Mouse (Mus musculus): ENCODE results near the gene Mfsd13b.
"Not testable (repeated sequence)": the region's sequence is repeated elsewhere in the genome, so short reads cannot be mapped to it uniquely, and the experiment has no call there.

Gene Mfsd13b

DNA sequence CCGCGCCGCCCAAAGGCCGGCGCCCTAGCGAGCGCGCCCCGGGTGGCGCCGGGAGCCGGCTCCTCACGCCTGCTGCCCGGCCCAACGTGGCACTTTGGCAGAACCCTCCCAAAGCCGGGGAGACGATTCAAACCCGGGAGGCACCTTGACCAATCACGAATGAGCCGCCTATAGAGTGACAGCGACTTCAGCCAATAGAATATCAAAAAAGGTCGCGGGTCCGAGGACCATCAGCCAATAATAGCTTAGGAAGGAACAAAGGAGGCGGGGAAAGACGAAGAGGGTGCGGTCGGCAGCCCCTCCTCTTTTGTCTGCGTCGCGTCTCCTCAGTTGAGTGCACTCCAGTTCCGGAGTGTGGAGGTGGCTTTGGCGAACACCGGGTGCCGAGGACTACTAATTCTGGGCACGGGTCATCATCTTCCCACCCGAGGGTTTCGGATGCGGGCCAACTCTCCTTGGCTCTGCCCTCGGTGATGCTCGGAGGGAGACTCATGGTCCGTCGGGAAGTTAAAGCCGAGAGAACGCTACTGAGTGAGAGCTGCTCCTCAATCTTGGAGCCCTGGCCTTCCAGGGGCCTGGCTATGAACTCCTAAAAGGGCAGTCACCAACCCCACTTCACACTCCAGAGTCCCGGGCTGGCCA is at the start of gene Mfsd13b, which contains the start of gene Cdr2:
Gene Mfsd13b, plus strand, starts transcription at position 310 of the 642 bp plus-strand sequence.
Gene Cdr2, minus strand, starts transcription at position 113 of the 642 bp plus-strand sequence.
- DNase-seq (ENCODE audit: low spot score in 2 of 2), result peak; percentile 87 to 95

DNA sequence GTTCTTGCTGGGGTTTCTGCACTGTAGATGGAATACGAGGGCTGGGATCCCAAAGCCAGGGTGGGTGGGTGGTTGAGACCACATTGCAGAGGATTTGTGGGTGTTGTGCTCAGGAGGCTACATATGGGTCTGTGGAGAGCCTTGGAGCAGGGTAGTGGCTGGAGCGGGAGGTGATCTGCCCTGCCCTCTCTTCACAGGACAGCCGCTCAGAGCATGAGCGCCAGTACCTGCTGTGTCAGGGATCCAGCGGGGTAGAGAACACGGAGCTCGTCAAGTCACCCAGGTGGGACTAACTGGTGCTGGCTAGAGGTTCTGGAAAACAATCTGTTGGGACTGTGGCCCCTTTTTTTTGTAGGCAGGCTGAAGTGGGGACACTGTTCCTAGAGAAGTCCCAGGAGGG is 49.2 kb upstream of the Mfsd13b start:
- DNase-seq (ENCODE audit: low spot score in 2 of 2), result no peak

DNA sequence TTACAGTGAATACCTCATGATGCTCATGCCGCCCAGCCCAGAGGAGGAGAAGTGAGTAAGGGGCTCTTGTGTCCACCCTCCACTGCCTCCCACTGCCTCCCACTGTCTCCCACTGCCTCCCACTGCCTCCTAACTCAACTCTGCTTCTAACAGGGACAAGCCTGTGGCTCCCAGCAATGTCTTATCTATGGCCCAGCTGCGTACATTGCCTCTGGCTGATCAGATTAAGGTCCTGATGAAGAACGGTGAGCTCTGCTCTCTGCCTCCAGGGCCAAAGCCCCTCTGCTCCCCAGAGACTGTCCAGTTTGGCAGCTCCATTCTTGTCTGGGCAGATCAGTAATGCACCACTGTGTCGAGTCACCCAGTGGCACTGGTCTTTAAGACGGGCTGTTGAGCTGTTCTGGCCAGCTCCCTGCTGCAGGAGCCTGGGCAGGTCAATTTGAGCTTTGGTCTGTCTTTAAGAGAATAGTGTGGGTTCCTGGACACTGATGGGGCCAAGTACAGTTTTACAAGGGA is 48.6 kb upstream of the Mfsd13b start:
- no peak for DNase-seq (ENCODE audit: low spot score in 2 of 2)

DNA sequence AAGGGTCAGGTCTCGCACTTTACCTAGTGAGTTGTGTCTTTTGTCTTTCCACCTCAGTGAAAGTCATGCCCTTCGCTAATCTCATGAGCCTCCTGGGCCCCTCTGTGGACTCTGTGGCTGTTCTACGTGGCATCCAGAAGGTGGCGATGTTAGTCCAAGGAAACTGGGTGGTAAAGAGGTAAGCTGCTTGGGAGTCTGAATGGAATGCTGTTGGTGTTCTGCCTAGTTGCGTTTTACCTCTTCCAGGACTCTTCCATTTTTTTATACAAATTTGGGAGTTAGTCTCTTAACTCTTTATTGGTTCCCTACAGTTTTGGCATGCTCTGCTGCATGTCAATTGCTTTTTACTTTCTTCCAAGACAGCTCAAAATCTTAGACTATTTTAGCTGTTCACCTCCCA is 47.6 kb upstream of the Mfsd13b start:
- DNase-seq (ENCODE audit: low spot score in 2 of 2), result peak in 1 of 2 experiments; percentile 40

DNA sequence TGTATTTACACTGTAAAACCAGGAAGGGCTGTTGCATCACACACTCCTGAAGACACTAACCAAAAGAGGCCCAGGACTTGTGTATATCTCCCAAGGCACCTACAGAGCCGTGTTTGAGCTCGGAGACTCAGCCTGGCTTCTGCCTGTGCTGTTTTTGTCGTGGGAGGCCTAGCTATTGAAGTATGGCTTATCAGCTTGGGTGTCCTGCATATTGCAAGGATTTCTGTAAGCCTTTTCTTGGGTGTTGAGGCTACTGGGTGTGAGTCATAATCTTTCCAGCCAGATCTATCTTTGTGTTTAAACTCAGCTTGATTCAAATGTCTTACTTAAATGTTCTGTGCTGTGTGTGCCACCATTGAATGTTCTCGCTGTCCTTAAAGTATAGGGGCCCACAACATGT is 45.8 kb upstream of the Mfsd13b start:
- no peak for DNase-seq (ENCODE audit: low spot score in 2 of 2)

DNA sequence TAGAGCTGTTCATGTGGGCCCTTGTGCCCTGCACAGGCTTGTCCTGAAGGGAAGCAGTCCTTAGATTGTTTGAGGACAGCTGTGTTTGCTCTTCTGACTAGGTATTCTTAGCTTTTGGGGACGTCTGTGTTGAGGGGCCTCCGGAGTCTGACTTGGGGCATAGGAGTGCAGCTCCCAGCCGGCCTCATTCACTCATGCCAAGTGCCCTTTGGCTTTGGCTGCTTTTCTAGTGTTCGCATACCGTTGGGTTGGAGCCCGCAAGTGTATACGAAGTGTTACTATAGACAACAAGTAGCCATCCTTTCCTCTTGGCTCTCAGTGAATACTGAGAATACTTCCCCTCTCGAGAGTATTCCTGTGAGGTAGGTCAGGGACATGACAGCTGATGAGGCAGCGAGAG is 44.1 kb upstream of the Mfsd13b start:
- no peak for DNase-seq (ENCODE audit: low spot score in 2 of 2)

DNA sequence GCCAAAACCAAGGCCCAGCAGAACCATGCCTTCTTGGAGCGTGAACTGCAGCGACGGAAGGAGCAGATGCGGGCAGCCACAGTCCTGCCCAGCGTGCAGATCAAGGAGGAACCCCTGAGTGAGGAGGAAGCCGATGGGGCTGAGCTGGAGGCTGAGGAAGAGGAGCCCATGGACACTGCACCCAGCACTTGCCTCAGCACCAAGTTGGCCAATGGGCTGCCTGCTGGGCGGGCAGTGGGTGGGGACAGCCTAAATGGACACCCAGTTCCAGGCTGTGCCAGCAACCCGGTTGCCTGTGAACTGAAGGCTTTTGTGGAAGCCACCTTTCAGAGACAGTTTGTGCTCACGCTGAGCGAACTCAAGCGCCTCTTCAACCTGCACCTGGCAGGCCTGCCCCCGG is 42.0 kb upstream of the Mfsd13b start:
- no peak for DNase-seq (ENCODE audit: low spot score in 2 of 2)

DNA sequence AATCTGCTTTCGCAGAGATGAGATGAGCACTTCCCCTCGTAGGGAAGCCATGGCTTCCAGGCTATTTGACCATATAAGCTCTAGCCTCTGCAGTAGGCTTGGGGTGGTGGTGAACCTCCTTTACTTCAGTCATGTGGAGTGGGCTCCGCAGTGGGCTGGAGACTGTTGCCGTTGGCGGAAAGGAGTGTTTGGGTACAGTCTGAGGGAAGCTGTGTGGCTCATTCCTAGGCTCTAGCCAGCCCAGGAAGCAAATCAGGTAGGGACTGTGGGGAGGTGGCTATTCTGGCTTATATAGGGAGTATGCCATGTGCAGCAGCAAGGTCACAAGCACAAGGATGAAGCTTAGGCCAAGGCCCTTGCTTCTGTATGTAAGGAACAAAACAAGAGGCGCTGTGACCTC is 41.1 kb upstream of the Mfsd13b start:
- DNase-seq (ENCODE audit: low spot score in 2 of 2), result no peak

DNA sequence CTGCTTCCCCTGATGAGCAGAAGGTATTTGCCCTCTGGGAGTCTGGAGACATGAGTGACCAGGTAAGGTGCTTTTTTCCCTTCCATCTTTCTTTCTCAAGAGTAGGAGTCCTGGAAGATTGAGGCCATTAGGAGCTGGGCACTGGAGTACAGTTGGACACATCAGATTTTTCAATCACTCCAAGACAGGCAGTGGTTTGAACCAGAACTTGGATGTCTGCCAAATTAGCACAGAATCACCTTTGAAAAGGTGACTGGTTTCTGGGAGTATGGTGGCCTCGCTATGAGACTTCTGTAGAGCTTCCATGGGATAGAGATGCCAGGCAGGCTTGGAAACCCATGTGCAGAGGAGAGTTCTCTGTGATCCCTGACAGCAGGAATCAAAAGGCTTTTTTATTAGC is 39.8 kb upstream of the Mfsd13b start:
- DNase-seq (ENCODE audit: low spot score in 2 of 2), result no peak

DNA sequence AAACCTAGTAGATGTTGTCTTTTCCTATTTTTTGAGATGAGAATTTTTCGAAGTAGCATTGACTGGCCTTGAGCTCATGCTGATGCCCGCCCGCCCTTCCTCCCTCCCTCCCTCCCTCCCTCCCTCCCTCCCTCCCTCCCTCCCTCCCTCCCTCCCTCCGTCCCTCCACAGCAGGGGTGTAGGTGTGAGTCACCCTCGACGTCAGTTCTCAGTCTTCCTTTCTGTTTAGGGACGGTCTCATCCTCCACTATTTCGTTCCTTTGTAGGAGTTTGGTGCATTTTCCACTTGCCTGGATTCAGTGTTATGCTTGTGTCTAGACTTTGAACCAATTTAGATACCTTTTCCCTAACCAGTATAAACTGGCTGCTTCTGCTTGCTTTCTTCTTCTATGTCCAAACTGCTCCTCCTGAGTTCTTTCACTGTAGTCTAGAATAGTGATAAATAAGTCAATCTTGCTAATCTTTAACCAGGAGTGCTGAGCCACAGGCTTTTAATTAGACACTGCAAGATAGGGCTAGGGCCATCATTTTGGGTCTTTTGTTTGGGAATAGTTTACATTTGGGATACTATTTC is 38.3 kb upstream of the Mfsd13b start:
- DNase-seq (ENCODE audit: low spot score in 2 of 2), result no peak

DNA sequence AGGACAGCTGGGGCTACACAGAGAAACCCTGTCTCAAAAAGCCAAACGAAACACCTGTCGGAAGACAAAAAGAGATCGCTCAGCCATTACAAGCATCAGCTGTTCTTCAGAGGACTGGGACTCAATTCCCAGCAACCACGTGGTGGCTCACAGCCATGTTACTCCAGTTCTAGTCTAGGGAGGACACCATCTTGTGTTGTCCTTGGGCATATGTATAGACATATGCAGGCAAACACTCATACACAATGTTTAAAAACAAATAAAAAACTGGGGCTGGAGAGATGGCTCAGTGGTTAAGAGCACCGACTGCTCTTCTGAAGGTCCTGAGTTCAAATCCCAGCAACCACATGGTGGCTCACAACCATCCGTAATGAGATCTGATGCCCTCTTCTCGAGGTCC is 28.7 kb upstream of the Mfsd13b start:
- not testable (repeated sequence) for DNase-seq (ENCODE audit: low spot score in 2 of 2)

DNA sequence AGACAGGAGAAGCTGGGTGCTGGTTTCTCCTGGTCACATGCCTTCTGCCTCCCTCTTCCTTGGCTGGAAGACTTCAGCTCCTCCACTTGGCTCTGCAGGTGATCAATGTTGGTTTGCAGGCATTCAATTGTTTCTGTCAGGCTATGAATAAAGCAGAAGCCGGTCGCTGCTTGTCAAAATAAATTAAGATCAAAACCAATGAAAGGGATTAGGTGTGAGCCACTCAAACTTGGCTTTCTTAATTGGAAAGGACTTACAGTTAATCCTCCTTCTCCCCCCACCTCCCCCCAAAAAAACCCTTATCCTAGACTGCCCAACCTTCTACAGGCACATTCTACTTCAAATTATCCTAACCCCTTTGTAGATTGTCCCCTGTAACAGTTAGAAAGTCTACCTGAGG is 22.2 kb upstream of the Mfsd13b start:
- no peak for DNase-seq (ENCODE audit: low spot score in 2 of 2)

DNA sequence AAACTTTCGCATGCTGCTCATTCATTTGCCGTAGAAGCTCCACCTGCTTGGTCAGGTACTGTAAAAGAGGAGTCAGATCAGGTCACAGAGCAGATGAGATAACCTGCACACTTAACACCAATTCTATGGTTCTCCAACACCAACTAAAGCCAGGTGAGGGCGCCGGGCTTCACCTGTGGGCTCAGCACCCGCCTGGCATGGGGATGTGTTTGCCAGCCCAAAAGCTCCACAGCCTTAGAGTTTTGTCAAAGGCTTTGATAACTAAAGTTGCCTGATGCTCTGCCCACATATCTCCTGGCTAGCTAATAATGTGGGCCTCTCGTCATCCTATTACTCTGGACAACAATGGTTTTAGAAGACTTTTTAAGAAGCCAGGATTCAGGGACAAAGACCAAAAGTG is 21.7 kb upstream of the Mfsd13b start:
- no peak for DNase-seq (ENCODE audit: low spot score in 2 of 2)

DNA sequence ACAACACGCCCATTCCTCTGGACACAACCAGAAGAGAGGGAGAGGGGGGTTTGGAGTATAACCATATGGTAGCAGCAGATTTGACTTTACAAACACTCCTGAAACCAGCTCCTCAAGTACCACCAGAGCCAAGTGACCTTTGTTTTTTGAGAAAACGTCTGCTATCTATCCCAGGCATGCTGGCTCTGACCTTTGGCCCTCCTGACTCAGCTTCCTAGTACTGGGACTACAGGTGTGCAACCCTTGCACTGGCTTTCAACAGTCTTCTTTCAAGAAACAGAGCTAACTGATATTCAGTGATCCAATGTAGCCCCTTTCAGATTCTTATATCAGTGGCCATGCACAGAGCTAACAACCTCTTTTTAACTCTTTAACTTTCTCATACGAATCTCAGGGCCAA is 20.4 kb upstream of the Mfsd13b start:
- no peak for DNase-seq (ENCODE audit: low spot score in 2 of 2)

DNA sequence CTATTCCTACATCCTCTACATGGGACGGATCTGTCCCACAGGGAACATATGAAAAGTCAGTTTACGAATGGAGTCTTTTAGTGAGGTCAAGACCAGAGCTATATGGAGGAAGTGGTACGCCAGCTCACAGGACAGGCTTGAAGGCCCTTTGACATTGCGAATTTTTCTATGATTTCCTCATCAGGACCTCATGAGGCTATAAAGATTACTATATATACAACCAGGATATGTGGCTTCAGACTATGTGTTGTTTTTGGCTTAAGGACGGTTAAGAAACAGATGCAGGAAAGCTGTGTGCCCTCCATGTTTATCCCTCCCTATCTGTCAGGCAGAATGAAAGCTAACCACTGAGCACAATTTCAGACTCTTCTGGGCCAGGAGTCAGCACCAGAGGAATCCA is 19.2 kb upstream of the Mfsd13b start:
- no peak for DNase-seq (ENCODE audit: low spot score in 2 of 2)

DNA sequence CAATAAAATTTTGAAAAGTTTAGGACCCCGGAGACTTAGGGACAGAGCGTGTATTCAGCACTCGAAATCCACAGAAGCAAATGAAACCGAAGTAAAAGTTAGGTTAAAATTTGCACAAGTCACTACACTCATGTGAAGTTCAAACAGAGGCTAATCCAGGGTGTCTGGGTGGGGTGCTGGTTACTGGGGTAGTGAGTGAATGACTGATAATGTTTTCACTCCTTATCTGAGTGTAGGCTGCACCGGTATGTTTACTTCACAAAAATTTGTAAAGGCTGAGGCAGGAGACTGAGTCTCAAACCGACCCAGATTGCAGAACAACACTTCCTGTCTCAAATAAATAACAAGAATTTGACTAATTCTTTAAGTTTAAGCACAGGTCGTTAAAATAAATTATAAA is 13.1 kb upstream of the Mfsd13b start:
- DNase-seq (ENCODE audit: low spot score in 2 of 2), result no peak

DNA sequence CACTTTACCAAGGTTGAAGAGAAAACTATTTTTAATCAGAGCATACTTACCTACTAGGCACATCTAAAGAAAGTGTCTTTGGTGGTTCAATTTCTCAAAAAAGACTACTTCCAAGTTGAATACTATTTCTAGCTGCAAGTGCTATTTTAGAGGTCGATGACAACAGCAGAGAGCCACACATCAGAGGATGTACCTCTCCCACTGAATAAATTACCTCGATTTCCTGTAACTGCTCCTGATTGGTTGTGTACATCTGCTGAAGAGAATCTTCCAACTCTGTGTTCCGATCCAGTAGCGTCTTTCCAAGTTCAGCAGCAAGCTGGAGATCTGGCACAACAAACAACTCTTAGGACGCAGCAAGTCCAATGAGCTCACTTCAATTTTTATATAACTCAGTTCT is 12.2 kb upstream of the Mfsd13b start:
- DNase-seq (ENCODE audit: low spot score in 2 of 2), result no peak

DNA sequence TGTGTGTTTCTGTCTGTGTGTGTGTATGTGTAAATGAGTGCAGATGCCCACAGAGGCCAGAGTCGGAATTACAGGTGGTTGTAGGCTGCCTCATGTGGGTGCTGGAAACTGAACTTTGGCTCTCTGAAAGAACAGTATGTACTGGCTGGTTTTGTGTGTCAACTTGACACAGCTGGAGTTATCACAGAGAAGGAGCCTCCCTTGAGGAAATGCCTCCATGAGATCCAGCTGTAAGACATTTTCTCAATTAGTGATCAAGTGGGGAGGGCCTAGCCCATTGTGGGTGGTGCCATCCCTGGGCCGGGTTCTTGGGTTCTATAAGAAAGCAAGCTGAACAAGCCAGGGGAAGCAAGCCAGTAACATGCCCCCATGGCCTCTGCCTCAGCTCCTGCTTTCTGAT is 9.8 kb upstream of the Mfsd13b start:
- not testable (repeated sequence) for DNase-seq (ENCODE audit: low spot score in 2 of 2)

DNA sequence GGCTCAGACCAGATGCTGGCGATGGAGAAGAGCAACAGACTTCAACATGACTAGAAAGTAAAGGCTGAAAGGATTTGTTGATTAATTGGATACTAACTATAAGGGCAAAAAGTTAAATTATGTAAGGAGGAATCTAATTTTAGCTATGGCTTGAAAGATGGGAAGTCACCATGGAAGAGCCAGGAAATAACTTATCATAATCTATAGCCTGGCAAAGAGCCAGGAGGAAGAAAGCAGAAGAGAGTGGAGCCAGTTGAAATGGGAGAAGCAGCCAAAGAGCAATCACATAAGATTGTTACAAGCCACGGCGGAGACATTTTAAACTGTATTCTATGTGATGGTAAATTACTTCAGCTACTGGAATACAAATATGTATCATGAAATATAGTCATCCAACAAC is 8.3 kb upstream of the Mfsd13b start:
- no peak for DNase-seq (ENCODE audit: low spot score in 2 of 2)

DNA sequence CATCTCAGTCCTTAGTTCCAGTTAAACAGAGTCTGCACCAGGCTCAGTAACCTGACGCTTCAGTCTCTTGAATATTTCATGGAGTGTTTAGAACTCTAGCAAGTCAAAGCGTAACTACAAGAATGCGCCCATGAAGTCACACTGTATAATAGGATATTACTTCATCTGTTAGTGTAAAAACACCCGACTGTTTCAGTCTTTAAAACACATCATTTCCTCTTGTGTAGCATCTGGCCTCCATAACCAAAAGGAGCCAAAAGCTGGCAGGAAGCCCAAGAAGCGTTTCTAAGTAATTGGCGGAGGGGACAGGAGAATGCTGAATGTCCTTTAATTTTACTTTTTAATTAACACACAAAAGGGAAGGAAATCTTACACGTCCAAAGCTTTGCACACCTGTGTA is 5.2 kb upstream of the Mfsd13b start:
- no peak for DNase-seq (ENCODE audit: low spot score in 2 of 2)

DNA sequence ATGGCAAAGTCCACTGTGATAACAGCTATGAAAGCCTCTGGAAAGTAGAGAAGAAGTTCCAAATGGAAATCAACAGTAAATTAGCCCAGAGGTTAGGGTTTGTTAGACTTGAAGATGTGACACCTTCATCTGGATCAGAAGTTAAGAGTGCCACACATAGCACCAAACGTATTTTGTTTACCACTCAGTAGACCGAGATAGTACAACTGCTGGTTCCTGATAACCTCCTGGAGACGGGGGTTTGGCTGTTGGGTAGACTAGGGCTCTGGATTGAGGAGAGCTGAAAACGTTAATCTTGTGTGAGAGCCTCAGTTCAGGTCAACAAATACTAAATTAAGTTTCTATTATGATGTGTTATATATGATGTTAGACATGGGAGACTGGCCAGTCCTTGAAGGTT is 2.3 kb upstream of the Mfsd13b start:
- DNase-seq (ENCODE audit: low spot score in 2 of 2), result no peak

DNA sequence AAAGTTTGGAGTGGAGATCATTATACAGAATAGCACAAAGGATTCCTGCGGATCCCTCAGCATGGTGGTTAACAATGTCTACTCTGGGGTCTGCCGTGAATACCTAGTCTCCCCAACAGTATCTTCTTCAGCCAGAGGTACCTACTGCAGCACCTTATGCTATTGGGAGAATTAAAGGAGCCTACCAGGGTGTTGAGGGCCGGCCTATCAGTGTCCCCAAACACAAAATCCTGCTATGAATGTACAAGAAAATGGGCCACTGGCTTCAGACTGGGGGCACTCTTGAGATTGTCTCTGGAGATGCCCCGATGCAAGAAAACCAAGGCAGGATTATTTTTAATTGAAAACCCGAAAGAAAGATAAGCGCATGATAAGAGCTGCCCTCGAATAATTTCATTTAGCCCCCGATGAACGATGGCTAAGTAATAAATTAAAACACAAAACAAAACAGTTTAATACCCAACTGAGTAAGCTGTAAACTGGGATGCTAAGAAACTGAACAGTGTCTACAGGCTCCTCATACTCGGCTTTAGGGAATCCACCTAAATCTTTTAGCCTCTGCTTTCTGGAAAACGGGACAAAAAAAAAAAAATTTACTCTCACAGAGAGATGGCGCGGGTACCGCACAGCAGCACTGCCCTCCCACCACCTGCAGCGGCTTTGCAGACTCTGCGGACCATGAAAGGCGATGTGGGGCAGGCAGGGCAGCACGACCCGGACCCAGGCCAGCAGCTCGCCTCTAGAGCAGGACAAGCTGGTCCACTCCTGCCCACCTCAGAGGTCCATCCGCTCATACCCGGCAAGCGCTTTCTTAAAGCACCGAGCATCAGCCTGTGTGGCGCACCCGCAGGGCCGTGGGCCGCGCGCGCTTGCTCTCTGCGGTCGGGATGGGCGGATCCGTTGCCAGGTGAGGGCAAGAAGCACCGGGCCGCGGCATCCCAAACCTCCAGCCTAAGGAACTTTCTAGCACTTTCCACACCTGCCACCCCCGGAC is 1.1 kb upstream of the Mfsd13b start:
- peak; percentile 8 to 16 for DNase-seq (ENCODE audit: low spot score in 2 of 2)
